Mouse (Mus musculus) forelimb bud, embryonic 11.5 days (tissue): Measurements from ENCODE around the gene Smurf1.
A peak's percentile ranks its signal among the peaks of the same experiment; 100 is the strongest.

ENCODE experiments used
- DNase-seq: peaks from one replicate; pipeline ENCODE4 v3.0.0-alpha.2; 2012; ENCODE audit warnings: low read depth, low spot score

Gene Smurf1

DNA sequence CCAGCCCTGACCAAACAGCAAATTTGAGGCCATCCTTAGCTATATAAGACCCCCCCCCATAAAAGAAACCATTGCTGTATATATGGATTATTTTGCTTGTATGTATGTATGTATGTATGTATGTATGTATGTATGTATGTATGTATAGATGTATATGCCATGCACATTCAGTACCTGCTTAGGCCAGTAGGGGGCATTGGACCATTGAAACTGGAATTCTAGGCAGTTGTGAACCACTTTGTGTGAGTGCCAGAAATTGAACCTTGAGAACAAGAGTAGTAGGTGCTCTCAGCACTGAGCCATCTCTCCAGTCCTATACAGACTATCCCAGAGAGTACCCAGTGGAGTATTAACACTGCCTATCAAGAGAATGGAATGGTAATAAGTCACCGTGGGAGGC, 93.9 kb downstream of the Smurf1 start:
- DNase-seq: peak; percentile 23

DNA sequence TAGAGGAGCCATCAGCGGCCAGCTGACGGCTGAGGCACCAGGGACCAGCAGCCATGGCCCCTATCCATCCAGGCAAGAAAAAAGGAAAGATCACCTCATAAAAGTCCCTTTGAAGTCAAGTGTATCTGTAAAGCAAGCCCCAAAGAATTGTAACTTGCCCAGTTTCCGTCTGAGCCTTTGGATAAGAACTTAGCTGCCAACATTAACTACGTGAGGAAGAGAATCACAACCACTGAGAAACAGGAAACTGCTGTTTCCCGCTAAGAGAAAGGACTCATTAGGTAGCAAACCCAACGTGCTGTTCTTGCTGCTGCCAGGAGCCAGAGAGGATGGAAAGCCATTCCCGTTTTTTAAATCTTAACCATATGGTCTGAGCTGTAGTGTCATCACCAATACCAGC, 94.9 kb downstream of the Smurf1 start:
- DNase-seq: peak; percentile 76

DNA sequence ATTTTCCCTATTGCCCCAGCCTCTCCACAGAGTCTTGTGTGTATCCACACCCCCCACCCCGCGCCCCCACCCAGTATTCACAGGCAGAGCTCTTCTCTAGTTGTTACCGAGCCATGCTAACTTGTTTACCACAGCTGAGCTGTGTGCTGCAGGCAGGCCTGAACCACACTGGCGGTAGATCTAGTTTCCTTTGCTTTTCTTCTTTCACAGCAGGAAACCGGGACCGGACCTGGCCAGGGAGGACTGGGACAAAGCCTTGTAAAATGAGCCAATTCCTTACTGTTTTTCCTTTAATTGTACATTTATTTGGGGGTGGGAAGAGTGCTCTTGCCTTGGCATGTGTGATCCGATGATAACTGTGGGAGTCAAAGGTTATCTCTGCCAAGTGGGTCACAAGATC, 96.2 kb downstream of the Smurf1 start:
- no peak for DNase-seq

DNA sequence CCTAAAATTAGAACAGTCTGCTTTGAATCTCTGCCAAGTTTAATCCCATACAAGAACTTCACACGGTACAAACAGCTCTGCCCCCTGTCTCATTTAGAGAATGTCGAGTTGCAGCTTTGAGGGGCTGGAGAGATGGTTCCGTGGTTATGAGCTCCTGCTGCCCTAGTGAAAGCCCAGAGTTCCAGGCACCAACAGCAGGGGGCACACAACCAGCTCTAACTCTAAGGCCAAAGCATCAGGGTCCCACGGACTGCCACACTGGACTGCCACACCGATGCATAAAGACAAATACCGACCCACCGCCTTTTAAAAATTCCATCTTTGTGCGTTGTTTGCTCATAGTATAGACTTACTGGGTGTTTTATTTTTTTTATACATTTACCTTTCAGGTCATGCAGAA, 98.7 kb downstream of the Smurf1 start:
- DNase-seq: peak; percentile 35

DNA sequence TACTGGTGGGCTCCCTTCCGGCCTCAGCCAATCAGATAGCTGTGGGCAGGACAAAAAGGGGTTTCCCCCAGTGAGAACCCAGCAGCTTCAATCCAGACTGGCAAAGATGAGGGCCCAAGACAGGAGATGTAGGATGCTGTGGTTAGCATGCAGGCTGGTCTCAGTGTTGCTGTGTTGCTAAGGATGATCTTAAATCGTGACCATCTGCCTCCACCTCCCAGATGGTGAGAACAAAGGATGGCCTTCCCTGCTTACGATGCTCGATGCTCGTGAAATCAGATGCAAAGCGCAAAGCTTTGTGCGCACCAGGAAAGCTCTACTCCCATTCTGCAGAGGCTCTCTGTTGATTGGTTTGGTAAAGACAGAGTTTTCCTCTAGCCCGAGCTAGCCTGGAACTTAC, 104.7 kb downstream of the Smurf1 start:
- DNase-seq: no peak

DNA sequence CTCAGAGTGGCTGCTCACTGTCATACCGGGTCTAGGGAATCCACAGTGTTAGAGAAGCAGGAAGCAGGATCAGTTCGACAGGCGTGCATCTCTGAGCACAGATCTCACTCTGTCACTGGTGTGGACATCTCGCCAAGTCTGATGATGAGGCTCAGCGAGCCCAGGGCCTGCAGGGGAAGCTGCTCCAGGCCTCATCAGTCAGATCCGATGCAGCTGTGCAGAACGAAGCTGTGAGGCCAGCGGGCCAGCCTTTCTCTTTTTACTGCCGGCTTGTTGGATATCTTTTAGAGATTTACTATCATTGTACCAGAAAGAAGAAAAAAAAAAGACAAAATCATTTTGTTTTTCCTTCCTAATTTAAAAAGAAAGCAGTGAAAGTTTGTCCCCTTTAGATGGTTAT, 106.4 kb downstream of the Smurf1 start:
- DNase-seq: no peak

DNA sequence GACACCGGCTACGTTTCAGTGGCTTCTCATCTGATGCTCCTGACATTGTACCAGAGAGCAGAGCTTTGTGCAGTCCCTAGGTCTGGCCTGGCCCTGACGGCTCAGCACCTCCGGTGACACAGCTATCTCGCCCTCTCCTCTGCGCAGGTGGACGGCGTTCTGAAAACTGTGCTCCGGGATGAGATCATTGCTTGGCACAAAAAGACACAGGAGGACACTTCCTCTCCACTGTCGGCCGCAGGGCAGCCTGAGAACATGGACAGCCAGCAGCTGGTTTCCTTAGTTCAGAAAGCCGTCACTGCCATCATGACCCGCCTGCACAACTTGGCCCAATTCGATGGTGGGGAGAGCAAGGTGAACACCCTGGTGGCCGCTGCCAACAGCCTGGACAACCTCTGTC, 107.1 kb downstream of the Smurf1 start:
- no peak for DNase-seq

DNA sequence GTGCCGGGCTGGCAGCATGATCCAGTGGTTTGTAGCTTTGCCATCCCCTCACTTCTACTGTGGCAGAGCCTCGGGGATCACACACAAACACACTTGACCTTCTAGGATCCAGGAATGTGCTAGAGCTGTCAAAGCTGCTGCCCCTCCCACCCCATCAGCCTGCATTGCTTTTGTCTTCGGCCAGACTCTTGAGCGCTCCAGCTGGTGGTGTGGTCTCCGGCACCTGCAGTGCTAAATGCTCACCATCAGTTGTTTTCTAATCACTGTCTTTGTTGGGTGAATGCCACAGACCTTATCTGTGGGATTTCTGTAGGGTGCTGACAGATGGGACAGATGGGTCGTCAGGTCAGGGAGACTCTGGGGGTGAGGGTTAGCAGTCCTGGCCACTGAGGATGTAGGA, 109.7 kb downstream of the Smurf1 start:
- DNase-seq: no peak

DNA sequence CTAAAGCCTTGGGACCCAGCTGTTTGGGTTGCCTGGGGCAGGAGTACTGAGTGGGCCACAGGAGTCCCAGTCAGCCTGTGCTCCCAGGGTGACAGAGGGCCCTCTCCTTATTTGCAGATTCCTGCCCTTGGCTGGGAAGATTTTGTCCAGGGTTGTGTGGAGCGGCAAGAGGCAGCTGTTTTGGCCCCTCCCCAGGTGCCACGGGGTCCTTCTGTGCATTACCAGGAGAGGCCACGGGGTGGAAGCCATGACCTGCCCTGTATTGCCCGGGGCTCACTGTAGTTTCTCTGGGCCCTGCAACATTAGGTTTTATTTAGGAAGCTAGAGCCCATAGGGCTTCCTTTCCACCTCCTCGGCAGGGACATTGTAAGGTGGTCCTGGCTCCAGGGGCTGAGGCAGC, 111.7 kb downstream of the Smurf1 start:
- no peak for DNase-seq

DNA sequence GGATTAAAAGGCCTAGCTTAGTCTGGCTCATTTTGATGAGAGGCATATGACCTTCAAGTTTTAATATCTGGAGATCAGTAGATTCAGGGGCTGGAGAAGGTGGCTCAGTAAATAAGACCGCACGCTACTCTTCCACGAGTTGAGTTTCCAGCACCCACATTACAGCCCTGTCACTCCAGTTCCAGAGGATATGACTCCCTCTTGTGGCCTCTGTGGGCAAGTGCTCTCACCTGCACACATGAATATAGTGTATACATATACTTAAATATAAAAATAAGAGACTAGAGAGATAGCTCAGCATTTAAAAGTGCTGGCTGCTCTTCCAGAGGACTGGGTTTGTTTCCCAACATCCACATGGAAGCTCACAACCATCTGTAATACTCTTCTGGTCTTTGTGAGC, 113.8 kb downstream of the Smurf1 start:
- no peak for DNase-seq

DNA sequence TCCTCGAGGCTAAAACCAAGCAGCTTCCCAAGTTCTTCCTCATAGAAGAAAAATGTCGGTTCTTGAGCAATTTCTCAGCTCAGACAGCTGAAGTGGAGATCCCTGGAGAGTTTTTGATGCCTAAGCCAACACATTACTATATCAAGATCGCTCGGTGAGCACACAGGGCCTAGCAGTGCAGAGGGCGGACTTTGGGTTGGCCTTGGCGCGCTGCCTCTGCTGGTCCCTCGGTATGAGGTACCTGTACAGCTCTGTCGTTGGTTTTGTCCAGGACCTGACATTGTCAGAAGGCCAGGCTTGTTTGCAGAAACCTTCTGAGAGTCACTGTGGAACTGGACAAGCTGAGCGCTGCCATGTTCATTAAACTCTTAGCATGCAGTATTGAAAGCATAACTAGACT, 115.7 kb downstream of the Smurf1 start:
- no peak for DNase-seq

DNA sequence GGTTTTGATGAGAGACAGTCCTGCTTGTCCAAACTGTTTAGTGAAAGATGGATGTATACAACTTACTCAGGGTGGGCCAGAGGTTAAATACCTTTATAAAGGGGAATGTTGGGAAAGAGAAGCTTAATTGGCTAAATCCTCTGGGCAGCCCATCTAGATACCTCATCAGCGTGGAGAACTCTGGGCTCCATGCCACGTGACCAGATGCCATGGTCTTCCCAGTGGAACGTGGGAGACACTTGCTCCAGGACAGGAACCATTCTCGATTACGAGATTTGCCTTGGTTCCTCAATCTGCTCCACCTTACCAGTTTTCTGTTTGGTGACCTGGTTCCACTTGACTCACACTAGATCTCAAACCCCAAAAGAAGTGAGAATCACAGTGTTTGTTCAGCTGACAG, 116.9 kb downstream of the Smurf1 start:
- no peak for DNase-seq

DNA sequence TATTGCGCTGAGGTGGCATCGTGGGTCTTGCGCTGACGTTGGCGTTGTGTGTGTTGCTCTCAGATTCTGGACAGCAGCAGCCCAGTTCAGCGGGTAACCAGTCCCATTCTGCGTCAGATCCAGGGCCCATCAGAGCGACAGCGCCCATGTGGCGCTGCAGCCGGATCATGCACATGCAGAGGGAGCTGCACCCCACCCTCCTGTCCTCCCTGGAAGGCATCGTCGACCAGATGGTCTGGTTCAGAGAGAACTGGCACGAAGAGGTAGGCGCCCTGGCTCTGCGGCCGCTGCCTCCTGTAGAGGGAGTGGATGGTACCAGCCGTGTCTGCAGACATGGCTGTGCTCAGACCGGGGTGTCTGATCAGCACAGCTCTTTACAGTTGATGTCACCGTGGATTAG, 120.3 kb downstream of the Smurf1 start:
- no peak for DNase-seq

DNA sequence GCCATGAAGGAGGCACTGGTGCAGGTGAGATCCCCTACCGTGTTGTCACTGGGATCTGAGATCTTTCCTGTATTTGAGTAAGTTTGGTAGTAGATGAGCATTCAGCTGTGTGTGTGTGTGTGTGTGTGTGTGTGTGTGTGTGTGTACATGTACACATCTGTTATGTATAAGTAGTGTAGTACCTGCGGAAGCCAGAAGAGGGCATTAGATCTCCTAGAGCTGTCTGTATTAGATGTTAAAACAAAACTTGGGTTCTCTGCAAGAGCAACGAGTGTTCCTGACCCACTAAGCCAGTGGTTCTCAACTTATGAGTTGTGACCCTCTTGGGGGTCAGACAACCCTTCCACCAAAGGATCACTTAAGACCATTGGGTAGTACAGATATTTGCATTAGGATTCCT, 129.5 kb downstream of the Smurf1 start:
- peak; percentile 36 for DNase-seq

DNA sequence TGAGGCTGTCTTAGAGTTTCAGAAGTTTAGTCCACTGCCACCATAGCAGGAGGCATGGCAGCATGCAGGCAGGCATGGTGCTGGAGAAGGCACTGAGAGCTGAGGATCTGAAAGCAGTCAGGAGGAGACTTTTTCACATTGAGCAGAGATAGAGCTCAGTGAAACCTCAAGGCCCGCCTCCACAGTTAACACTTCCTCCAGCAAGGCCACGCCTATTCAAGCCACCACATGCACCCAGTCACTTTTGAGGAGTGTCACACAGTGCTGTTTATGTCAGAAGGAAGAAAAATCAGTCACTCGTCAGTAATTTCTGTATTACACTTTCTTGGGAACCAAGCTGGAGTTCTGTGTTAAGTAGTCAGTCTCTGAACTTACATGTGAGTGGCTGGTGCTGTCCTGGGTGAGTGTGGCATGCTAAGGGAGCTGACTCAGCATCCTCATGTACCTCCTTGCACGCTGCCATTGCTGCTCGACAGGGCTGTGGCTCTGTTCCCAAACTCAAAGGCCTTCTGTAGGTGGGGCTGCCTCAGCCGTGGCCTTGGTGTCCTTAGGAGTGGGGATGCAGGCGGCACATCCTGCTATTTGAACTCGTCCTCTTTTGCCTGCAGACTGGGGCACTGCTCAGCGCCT, 133.7 kb downstream of the Smurf1 start:
- no peak for DNase-seq

DNA sequence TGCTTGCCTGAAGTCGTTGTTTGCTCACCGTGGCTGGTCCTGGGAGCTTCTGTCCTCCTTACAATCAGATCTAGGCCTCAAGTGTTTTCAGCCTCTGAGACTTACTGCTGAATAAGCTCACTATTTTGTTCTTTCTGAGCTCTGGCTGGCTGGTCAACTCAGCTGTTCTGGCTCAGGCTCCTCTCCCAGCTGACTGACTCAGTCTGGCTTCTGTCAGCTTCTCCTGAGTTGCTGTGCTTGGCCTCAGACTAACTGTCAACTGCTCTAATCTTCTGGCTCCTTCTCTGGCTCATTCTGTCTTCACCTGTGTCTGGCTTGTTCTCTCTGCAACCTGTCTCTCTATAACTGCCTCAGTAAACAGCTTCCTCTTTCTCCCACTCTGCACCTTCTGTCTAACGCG, 136.0 kb downstream of the Smurf1 start:
- no peak for DNase-seq

DNA sequence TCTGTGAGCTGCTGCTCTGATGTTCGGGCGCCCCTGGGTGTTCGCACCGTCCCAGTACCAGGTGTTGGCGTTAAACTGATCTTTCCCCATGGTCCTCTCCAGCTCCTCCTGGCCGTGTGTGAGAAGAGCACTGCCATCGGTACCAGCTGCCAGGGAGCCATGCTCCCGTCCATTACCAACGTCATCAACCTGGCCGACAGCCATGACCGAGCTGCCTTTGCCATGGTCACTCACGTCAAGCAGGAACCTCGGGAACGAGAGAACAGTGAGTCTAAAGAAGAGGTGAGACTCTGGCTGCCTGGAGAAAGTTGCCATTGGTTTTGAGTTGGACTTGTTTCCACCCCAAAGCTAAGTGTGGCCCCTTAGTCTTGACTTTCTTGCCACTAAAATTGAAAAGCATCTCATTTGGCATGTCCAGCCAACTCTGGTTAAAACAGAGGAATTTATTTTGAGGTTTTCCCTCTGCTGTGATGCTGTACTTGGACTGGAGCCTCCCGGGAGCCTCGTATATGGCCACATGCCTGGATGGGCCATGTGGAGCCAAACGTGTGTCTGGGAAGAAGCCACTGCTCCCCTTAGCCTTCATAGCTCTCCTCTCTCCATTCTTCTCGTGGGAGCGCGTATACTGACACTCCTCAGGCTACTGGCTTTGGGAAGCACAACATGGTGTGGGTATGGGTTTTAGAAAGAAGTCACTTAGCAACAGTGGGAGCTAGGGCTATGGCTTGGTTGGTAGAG, 137.1 kb downstream of the Smurf1 start:
- DNase-seq: no peak
